Mouse (Mus musculus): ENCODE results near the gene Fcrl5. TPM values are rescaled to one million over a fixed set of nuclear protein-coding genes. Genes with fewer than 3 reads are reported as not detected.

Gene Fcrl5
- not detected in 2 replicates for polyA plus RNA-seq (2015; fragmentation: Nextera tagmentation; extraction: Ambion mirVana)

DNA sequence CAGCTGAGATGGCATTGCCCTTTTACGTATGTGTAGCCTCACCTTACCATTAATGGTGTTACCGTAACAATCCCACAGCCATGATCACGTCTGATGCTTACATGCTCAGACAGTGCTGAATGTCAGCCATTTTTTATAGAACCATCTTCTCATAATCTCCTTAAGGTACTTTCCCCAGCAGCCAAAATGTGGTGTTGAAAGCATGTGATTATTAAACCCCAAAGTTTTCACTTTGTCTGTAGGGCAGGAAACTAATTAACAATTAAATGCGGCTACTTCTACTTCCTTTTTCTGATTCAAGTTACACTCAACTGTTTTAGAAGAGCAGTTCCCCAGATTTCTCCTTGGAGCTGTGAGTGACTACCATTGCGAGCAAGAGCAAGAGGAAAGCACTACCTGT, at the start of gene Fcrl5:
Gene Fcrl5 (plus strand): TSS at position 295 of the 400 bp plus-strand sequence.
- Histone ChIP-seq H3K4me3 (ENCODE audit: low read depth, low read length) (no peak within 1 kb of the TSS), H3K4me1 (ENCODE audit: control insufficient read depth, insufficient read depth, low read length) (no peaks in the 10 kb centered on the region), H3K36me3 (ENCODE audit: control insufficient read depth, insufficient read depth, low read length) (no peaks in the 10 kb centered on the region), H3K9ac (ENCODE audit: low read depth, low read length) (no peak within 1 kb of the TSS), H3K27ac (ENCODE audit: low read length) (no peak within 1 kb of the TSS), H3K4me2 (ENCODE audit: low read length) (no peak within 1 kb of the TSS), H3K9me3 (replicated peaks; ENCODE audit: control insufficient read depth, low read length, poor library complexity, severe bottlenecking) (no peaks in the 10 kb centered on the region), H3K27me3 (ENCODE audit: control insufficient read depth, insufficient read depth, low read depth, low read length) (no peaks in the 10 kb centered on the region)
- WGBS, result 92% methylated on average over 5 of the region's 5 CpGs
- ATAC-seq, result no peak

DNA sequence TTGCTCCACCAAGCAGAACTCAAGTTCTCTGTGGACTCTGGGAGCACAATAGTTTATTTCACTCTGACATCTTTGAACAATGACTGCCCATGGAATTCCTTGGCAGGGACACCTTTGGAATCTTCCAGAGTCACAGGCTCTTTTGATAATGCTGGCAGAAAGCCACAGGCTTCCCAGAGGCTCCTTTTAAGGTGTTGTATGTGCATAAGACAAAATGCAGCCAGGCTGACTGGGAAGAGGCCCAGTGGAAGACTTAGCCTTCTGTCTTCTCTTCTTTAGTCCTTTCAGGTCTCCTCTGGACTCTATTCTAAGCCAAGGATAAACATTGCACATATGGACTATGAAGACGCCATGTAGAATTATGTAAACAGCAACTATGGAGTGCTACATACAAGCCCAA, 44.6 kb upstream of the Fcrl5 start:
- WGBS, result 90% methylated on average over 1 of the region's 1 CpGs
- no peaks in the 10 kb centered on the region for H3K27me3 ChIP-seq (ENCODE audit: control insufficient read depth, insufficient read depth, low read depth, low read length)
- no peak overlapping the region for H3K27ac ChIP-seq (ENCODE audit: low read length)
- no peak overlapping the region for H3K4me3 ChIP-seq (ENCODE audit: low read depth, low read length)
- no peak overlapping the region for H3K9ac ChIP-seq (ENCODE audit: low read depth, low read length)
- H3K4me1 ChIP-seq (ENCODE audit: control insufficient read depth, insufficient read depth, low read length), result no peaks in the 10 kb centered on the region
- H3K4me2 ChIP-seq (ENCODE audit: low read length), result no peak overlapping the region
- no peaks in the 10 kb centered on the region for H3K9me3 ChIP-seq (replicated peaks; ENCODE audit: control insufficient read depth, low read length, poor library complexity, severe bottlenecking)
- ATAC-seq, result no peak
- H3K36me3 ChIP-seq (ENCODE audit: control insufficient read depth, insufficient read depth, low read length), result no peaks in the 10 kb centered on the region

DNA sequence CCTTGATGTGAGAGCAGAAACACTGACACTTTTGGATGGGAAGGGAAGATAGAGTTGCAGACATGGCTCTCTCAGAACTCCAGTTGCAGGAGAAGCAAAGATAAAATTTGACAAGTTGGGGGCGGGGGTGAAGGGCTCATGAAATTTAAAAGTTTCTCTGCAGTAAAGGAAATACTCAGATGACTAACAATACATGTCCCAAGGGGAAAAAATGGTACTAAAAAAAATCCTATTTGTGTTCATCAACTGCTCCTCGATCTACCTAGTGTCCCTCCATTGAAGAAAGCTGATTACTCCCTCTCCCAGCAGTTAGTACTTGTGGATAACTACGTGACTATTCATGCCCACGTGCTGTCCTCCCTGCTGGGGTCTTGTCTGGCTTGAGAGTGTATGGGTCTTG, 36.8 kb upstream of the Fcrl5 start:
- no peaks in the 10 kb centered on the region for H3K36me3 ChIP-seq (ENCODE audit: control insufficient read depth, insufficient read depth, low read length)
- H3K4me3 ChIP-seq (ENCODE audit: low read depth, low read length), result no peak overlapping the region
- H3K9ac ChIP-seq (ENCODE audit: low read depth, low read length), result no peak overlapping the region
- H3K4me2 ChIP-seq (ENCODE audit: low read length), result no peak overlapping the region
- H3K27ac ChIP-seq (ENCODE audit: low read length), result no peak overlapping the region
- 67% methylated on average over 4 of the region's 4 CpGs for WGBS
- H3K9me3 ChIP-seq (replicated peaks; ENCODE audit: control insufficient read depth, low read length, poor library complexity, severe bottlenecking), result no peaks in the 10 kb centered on the region
- H3K27me3 ChIP-seq (ENCODE audit: control insufficient read depth, insufficient read depth, low read depth, low read length), result no peaks in the 10 kb centered on the region
- H3K4me1 ChIP-seq (ENCODE audit: control insufficient read depth, insufficient read depth, low read length), result no peaks in the 10 kb centered on the region
- ATAC-seq, result no peak

DNA sequence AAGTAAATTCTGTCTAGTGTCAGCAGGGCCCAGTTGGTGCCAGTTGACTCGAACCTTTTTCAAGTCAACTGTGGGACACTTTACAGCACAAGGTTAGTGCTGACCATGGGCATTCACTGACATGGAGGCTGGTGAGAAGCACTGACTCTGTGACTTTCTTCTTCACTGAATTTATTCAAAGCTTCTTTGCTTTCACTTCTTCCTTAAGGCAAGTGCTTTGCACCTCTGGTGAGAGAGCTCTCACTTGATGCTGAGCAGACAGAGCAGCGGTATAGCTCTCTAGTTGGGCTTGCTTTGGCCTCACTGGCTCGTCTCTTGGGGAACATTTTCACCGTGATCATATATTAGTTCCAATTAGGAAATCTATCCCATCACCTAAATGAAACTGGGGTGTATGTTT, 35.7 kb upstream of the Fcrl5 start:
- Histone ChIP-seq H3K27ac (ENCODE audit: low read length) (no peak overlapping the region), H3K9ac (ENCODE audit: low read depth, low read length) (no peak overlapping the region), H3K4me1 (ENCODE audit: control insufficient read depth, insufficient read depth, low read length) (no peaks in the 10 kb centered on the region), H3K36me3 (ENCODE audit: control insufficient read depth, insufficient read depth, low read length) (no peaks in the 10 kb centered on the region), H3K27me3 (ENCODE audit: control insufficient read depth, insufficient read depth, low read depth, low read length) (no peaks in the 10 kb centered on the region), H3K4me3 (ENCODE audit: low read depth, low read length) (no peak overlapping the region), H3K9me3 (replicated peaks; ENCODE audit: control insufficient read depth, low read length, poor library complexity, severe bottlenecking) (no peaks in the 10 kb centered on the region), H3K4me2 (ENCODE audit: low read length) (no peak overlapping the region)
- ATAC-seq, result no peak
- WGBS, result 90% methylated on average over 4 of the region's 4 CpGs

DNA sequence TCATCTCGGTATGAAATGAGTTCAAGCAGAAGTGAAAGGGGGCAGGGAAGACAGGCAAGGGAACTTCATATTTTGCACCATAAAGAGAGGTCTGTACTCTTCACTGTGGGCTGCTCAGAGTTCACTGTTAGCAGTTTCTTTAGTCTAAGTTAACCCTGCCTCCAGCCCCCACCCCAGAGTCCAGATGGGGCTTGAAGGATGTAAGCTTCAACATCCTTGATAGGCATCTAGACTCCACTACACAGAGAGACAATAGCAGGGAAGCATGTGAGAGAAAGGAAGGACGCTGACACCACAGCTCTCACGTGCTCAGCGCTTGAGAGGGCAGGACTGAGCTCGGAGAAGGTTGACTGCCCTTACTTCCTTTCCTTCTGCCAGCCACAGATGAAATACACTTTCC, 34.3 kb upstream of the Fcrl5 start:
- Histone ChIP-seq H3K9me3 (replicated peaks; ENCODE audit: control insufficient read depth, low read length, poor library complexity, severe bottlenecking) (no peaks in the 10 kb centered on the region), H3K4me1 (ENCODE audit: control insufficient read depth, insufficient read depth, low read length) (no peaks in the 10 kb centered on the region), H3K4me2 (ENCODE audit: low read length) (no peak overlapping the region), H3K9ac (ENCODE audit: low read depth, low read length) (no peak overlapping the region), H3K36me3 (ENCODE audit: control insufficient read depth, insufficient read depth, low read length) (no peaks in the 10 kb centered on the region), H3K4me3 (ENCODE audit: low read depth, low read length) (no peak overlapping the region), H3K27ac (ENCODE audit: low read length) (no peak overlapping the region), H3K27me3 (ENCODE audit: control insufficient read depth, insufficient read depth, low read depth, low read length) (no peaks in the 10 kb centered on the region)
- WGBS, result 56% methylated on average over 5 of the region's 5 CpGs
- no peak for ATAC-seq

DNA sequence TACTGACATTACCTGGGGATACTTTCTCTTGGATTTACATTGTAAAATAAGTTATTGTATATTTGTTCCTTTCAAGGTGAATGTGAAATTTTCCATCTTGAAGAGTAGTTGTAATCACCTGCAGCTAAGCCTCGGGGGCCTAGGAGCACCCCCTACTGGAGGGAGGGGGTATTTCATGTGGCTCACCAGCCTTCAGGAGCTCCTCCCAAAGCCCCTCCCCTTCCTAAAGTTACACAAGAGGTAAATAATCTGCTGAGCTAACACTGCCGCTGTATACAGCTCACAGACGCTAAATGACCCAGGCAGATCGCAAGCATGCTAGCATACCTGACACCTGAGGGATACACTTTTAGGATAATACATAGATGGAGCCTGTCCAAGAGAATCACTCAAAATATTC, 27.4 kb upstream of the Fcrl5 start:
- Histone ChIP-seq H3K4me1 (ENCODE audit: control insufficient read depth, insufficient read depth, low read length) (no peaks in the 10 kb centered on the region), H3K4me2 (ENCODE audit: low read length) (no peak overlapping the region), H3K4me3 (ENCODE audit: low read depth, low read length) (no peak overlapping the region), H3K9me3 (replicated peaks; ENCODE audit: control insufficient read depth, low read length, poor library complexity, severe bottlenecking) (no peaks in the 10 kb centered on the region), H3K9ac (ENCODE audit: low read depth, low read length) (no peak overlapping the region), H3K27ac (ENCODE audit: low read length) (no peak overlapping the region), H3K27me3 (ENCODE audit: control insufficient read depth, insufficient read depth, low read depth, low read length) (no peaks in the 10 kb centered on the region), H3K36me3 (ENCODE audit: control insufficient read depth, insufficient read depth, low read length) (no peaks in the 10 kb centered on the region)
- ATAC-seq, result no peak
- WGBS, result 24% methylated on average over 4 of the region's 4 CpGs

DNA sequence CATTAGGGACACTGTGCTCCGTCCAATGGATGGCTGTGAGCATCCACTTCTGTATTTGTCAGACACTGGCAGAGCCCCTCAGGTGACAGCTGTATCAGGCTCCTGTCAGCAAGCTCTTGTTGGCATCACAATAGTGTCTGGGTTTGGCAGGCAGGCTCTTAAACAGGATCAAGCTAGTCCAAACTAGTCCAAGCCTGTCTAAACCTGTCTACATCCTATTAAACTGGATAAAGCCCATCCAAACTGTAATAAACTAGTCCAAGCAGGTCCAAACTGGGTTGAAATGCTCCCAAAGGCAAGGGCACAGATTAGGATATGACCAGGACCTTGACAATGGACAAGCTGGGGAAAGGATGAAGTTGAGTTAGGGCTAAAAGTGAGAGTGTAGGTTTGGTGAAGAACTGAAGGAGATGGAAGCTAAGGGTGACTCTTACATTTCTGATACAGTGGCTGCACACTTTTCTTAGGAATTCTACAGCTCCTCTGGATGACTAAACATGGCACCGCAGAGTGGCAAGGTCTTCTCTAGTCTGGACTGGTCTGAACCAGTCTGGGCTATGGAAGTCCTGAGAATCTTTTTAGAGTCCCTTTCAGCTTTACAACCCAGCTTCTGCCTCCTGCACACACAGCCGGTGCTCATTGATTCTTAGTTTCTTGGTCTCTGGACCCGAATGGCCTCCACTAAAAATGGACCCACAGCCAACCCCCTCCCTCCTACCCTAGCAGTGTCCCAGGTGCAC, 26.2 kb upstream of the Fcrl5 start:
- Histone ChIP-seq H3K9me3 (replicated peaks; ENCODE audit: control insufficient read depth, low read length, poor library complexity, severe bottlenecking) (no peaks in the 10 kb centered on the region), H3K4me2 (ENCODE audit: low read length) (no peak overlapping the region), H3K36me3 (ENCODE audit: control insufficient read depth, insufficient read depth, low read length) (no peaks in the 10 kb centered on the region), H3K4me3 (ENCODE audit: low read depth, low read length) (no peak overlapping the region), H3K9ac (ENCODE audit: low read depth, low read length) (no peak overlapping the region), H3K27me3 (ENCODE audit: control insufficient read depth, insufficient read depth, low read depth, low read length) (no peaks in the 10 kb centered on the region), H3K4me1 (ENCODE audit: control insufficient read depth, insufficient read depth, low read length) (no peaks in the 10 kb centered on the region), H3K27ac (ENCODE audit: low read length) (no peak overlapping the region)
- ATAC-seq, result no peak
- WGBS, result 80% methylated on average over 4 of the region's 4 CpGs

DNA sequence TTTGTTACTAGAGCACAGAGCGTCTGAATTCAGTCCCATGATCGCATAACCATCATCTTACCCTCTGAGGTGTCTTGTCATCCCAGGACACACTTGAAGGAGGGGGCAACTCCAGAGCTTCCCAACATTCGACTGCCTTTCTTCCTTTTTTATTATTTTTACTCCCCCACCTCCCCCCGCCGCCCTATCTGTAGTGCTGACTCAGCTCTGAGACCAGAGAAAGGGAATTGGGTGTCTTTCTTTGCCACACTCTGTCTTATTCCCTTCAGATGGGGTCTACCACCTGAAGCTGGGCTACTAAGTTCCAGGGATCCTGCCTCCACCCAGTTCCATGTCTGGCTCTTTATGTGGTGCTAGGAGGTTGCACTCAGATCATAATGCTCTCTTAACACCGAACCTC, 25.0 kb upstream of the Fcrl5 start:
- WGBS, result 85% methylated on average over 6 of the region's 6 CpGs
- ATAC-seq, result no peak
- Histone ChIP-seq H3K9me3 (replicated peaks; ENCODE audit: control insufficient read depth, low read length, poor library complexity, severe bottlenecking) (no peaks in the 10 kb centered on the region), H3K27ac (ENCODE audit: low read length) (no peak overlapping the region), H3K4me2 (ENCODE audit: low read length) (no peak overlapping the region), H3K36me3 (ENCODE audit: control insufficient read depth, insufficient read depth, low read length) (no peaks in the 10 kb centered on the region), H3K4me3 (ENCODE audit: low read depth, low read length) (no peak overlapping the region), H3K27me3 (ENCODE audit: control insufficient read depth, insufficient read depth, low read depth, low read length) (no peaks in the 10 kb centered on the region), H3K4me1 (ENCODE audit: control insufficient read depth, insufficient read depth, low read length) (no peaks in the 10 kb centered on the region), H3K9ac (ENCODE audit: low read depth, low read length) (no peak overlapping the region)

DNA sequence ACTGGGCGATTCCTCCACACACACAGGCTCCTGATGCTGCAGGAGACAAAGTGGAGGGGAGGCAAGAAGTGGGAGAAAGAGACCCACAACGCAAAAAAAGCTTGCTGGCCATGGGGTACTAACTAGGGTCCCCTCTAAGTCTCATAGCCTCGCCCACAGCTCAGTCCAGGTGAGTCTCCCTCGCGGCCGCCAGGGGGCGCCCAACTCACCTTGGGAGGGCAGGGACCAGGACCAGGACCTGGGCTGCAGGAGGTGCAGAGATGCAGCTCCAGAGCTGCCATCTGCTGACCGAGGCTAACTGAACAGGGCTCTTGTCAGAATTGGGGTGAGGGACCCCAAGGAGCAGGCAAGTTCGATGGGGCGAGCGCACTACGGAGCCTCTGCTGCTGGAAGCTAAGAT, 24.4 kb upstream of the Fcrl5 start:
- no peaks in the 10 kb centered on the region for H3K27me3 ChIP-seq (ENCODE audit: control insufficient read depth, insufficient read depth, low read depth, low read length)
- no peaks in the 10 kb centered on the region for H3K4me1 ChIP-seq (ENCODE audit: control insufficient read depth, insufficient read depth, low read length)
- no peak overlapping the region for H3K4me2 ChIP-seq (ENCODE audit: low read length)
- H3K4me3 ChIP-seq (ENCODE audit: low read depth, low read length), result no peak overlapping the region
- 13% methylated on average over 12 of the region's 12 CpGs for WGBS
- no peak overlapping the region for H3K9ac ChIP-seq (ENCODE audit: low read depth, low read length)
- no peaks in the 10 kb centered on the region for H3K9me3 ChIP-seq (replicated peaks; ENCODE audit: control insufficient read depth, low read length, poor library complexity, severe bottlenecking)
- peak; percentile 36; the same call in 1 of the 2 replicates for ATAC-seq
- H3K27ac ChIP-seq (ENCODE audit: low read length), result no peak overlapping the region
- no peaks in the 10 kb centered on the region for H3K36me3 ChIP-seq (ENCODE audit: control insufficient read depth, insufficient read depth, low read length)

Data from midbrain, embryonic 16.5 days (tissue).